Mouse (Mus musculus) brain, embryonic 14.5 days (tissue): ENCODE measurements around the gene Rab8a.

Source experiments
- CTCF ChIP-seq: fragments of 200-500 bp; IDR thresholded peaks from 2 replicates; pipeline ENCODE4 v1.5.1; 2012; ENCODE audit warnings: inconsistent platforms, mild to moderate bottlenecking, moderate library complexity, borderline replicate concordance; ENCODE audit not compliant: insufficient read depth, insufficient read length; ENCODE audit errors: extremely low read depth
- POLR2A ChIP-seq: fragments of 200-500 bp; IDR thresholded peaks from 2 replicates; pipeline ENCODE4 v1.6.1; 2012; ENCODE audit warnings: mild to moderate bottlenecking, inconsistent platforms, borderline replicate concordance; ENCODE audit not compliant: poor library complexity, insufficient read depth, insufficient read length, severe bottlenecking; ENCODE audit errors: extremely low read depth

DNA sequence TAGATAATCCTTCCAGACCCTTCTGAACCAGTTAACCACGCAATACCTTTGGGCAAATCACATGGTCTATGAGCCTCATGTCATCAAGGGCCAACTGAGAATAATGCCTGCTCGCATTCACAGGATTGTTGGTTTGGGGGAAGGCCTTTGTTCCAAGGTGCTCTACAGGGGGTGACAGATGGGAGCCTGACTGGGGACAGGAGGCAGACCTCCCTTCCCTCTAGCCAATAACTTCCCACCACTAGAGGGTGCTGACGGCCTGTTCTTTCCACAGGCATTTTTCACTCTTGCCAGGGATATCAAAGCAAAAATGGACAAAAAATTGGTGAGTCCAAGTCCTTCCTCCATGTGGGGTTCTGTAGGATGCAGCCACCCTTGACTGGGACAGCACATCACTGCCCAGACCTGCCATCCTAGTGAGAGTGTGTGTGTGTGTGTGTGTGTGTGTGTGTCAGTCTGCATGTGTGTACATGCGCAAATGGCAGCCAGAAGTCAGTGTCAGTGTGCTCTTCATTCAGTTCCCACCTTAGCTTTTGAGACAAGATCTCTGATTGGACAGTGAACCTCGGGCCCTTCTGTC, 16.4 kb downstream of the Rab8a start:
- TF ChIP-seq CTCF (peak; percentile 74; the same call in 1 of the 2 replicates), POLR2A (no peak)
